Mouse (Mus musculus) forebrain, embryonic 14.5 days (tissue): ENCODE data around the gene Rgs6. TPM values are rescaled to one million over a fixed set of nuclear protein-coding genes. Genes with fewer than 3 reads are reported as not detected.

ENCODE experiments used
- ATAC-seq: fragments of 200-750 bp; cut with Nextera tagmentation; 2 replicates; pipeline ENCODE4 v1.8.0; 2017; ENCODE audit warnings: mild to moderate bottlenecking, moderate library complexity
- DNase-seq: peaks from one replicate; pipeline ENCODE4 v3.0.0-alpha.2; 2015; ENCODE audit warnings: low spot score
- H3K27ac ChIP-seq: fragments of 300-500 bp; sonication (generic); 2 replicates; pipeline ENCODE4 v1.5.1; 2014; ENCODE audit warnings: low read depth, mild to moderate bottlenecking, control low read depth, low read length, moderate library complexity
- H3K27me3 ChIP-seq: fragments of 300-500 bp; sonication (generic); replicated peaks from 2 replicates; pipeline ENCODE4 v1.6.1; 2014; ENCODE audit warnings: low read length, control low read depth, mixed read lengths; ENCODE audit not compliant: control insufficient read depth, insufficient read depth
- H3K36me3 ChIP-seq: fragments of 300-500 bp; sonication (generic); 2 replicates; pipeline ENCODE4 v1.6.1; 2014; ENCODE audit warnings: low read length, control low read depth; ENCODE audit not compliant: control insufficient read depth, insufficient read depth
- H3K4me1 ChIP-seq: fragments of 300-500 bp; sonication (generic); 2 replicates; pipeline ENCODE4 v1.6.1; 2014; ENCODE audit warnings: antibody characterized with exemption, low read length, control low read depth; ENCODE audit not compliant: control insufficient read depth, insufficient read depth
- H3K4me2 ChIP-seq: fragments of 300-500 bp; sonication (generic); 2 replicates; pipeline ENCODE4 v1.6.1; 2014; ENCODE audit warnings: mild to moderate bottlenecking, control low read depth, low read length
- H3K4me3 ChIP-seq: fragments of 300-500 bp; sonication (generic); 2 replicates; pipeline ENCODE4 v1.5.1; 2014; ENCODE audit warnings: low read depth, low read length, control low read depth
- H3K9ac ChIP-seq: fragments of 300-500 bp; sonication (generic); 2 replicates; pipeline ENCODE4 v1.6.1; 2014; ENCODE audit warnings: mild to moderate bottlenecking, low read length, control low read depth, moderate library complexity
- H3K9me3 ChIP-seq: fragments of 300-500 bp; sonication (generic); replicated peaks from 2 replicates; pipeline ENCODE4 v1.6.1; 2016; ENCODE audit warnings: low read length, control low read depth, mixed read lengths; ENCODE audit not compliant: control insufficient read depth
- WGBS: fragments of 180-500 bp; shearing (Covaris S2); extraction: QIAGEN DNeasy Blood & Tissue Kit; methylation state at CpG from one replicate; pipeline ENCODE4 v1.1.7; 2014; 5-methylcytosine and 5-hydroxymethylcytosine counted together
- polyA plus RNA-seq: library from polyadenylated mRNA; unstranded; fragments of >200 nt; fragmentation: Nextera tagmentation; extraction: Ambion mirVana; gene quantifications from 2 replicates; pipeline ENCODE4 v1.2.1, GENCODE M21; 2014

The Rgs6 gene
- polyA plus RNA-seq, 1 experiment from 2014 or later = 5.0 TPM

- WGBS = 2% methylated on average over 19 of the region's 19 CpGs
- Histone ChIP-seq H3K27me3 (peaks cover 23% of the 10 kb centered on the region), H3K9me3 (no peaks in the 10 kb centered on the region), H3K36me3 (no peaks in the 10 kb centered on the region), H3K4me2 (peak overlapping the region; percentile 93), H3K9ac (peak overlapping the region; percentile 65), H3K4me3 (peak overlapping the region; percentile 60), H3K27ac (no peak overlapping the region), H3K4me1 (peaks cover 6% of the 10 kb centered on the region; the same call in 1 of the 2 replicates)
- ATAC-seq (no peak), DNase-seq (peak; percentile 17)
These were observed 28.4 kb downstream of the Rgs6 start for GRCm38 (mm10) chr12:82616486-82616812.

- Histone ChIP-seq H3K4me3 (peak overlapping the region; percentile 60), H3K9me3 (no peaks in the 10 kb centered on the region), H3K27me3 (peaks cover 23% of the 10 kb centered on the region), H3K36me3 (no peaks in the 10 kb centered on the region), H3K27ac (peak overlapping the region; percentile 14; the same call in 1 of the 2 replicates), H3K9ac (peak overlapping the region; percentile 65), H3K4me2 (peak overlapping the region; percentile 93), H3K4me1 (peaks cover 6% of the 10 kb centered on the region; the same call in 1 of the 2 replicates)
- DNase-seq (peak; percentile 51), ATAC-seq (peak; percentile 85)
- WGBS = under 1% methylated on average over 78 of the region's 86 CpGs
These were observed 29.0 kb downstream of the Rgs6 start for GRCm38 (mm10) chr12:82616813-82617681.

- peak overlapping the region; percentile 93 for H3K4me2 ChIP-seq
- H3K4me3 ChIP-seq = peak overlapping the region; percentile 60
- H3K27me3 ChIP-seq = peaks cover 23% of the 10 kb centered on the region
- WGBS = 14% methylated on average over 20 of the region's 20 CpGs
- H3K27ac ChIP-seq = no peak overlapping the region
- peaks cover 6% of the 10 kb centered on the region; the same call in 1 of the 2 replicates for H3K4me1 ChIP-seq
- H3K9me3 ChIP-seq = no peaks in the 10 kb centered on the region
- H3K36me3 ChIP-seq = no peaks in the 10 kb centered on the region
- DNase-seq (no peak), ATAC-seq (0 out of 2 replicates have a peak, but pooled peaks have one; percentile 12)
- peak overlapping the region; percentile 65 for H3K9ac ChIP-seq
These were observed 29.7 kb downstream of the Rgs6 start for GRCm38 (mm10) chr12:82617682-82618370.

GRCm38 (mm10) chr12:82640441-82640840 is 52.3 kb downstream of the Rgs6 start:
- no peak for DNase-seq
- H3K36me3 ChIP-seq = no peaks in the 10 kb centered on the region
- no peak overlapping the region for H3K4me2 ChIP-seq
- ATAC-seq = no peak
- H3K9ac ChIP-seq = no peak overlapping the region
- WGBS = 96% methylated on average over 10 of the region's 10 CpGs
- H3K4me1 ChIP-seq = no peaks in the 10 kb centered on the region
- H3K27ac ChIP-seq = no peak overlapping the region
- H3K9me3 ChIP-seq = no peaks in the 10 kb centered on the region
- no peaks in the 10 kb centered on the region for H3K27me3 ChIP-seq
- H3K4me3 ChIP-seq = no peak overlapping the region

GRCm38 (mm10) chr12:82647876-82648275 is 59.8 kb downstream of the Rgs6 start:
- DNase-seq (no peak), ATAC-seq (no peak)
- Histone ChIP-seq H3K36me3 (no peaks in the 10 kb centered on the region), H3K4me2 (no peak overlapping the region), H3K9me3 (no peaks in the 10 kb centered on the region), H3K27me3 (no peaks in the 10 kb centered on the region), H3K27ac (no peak overlapping the region), H3K4me3 (no peak overlapping the region), H3K4me1 (no peaks in the 10 kb centered on the region), H3K9ac (no peak overlapping the region)
- 88% methylated on average over 4 of the region's 4 CpGs for WGBS

- DNase-seq (no peak), ATAC-seq (no peak)
- Histone ChIP-seq H3K9ac (no peak overlapping the region), H3K27me3 (no peaks in the 10 kb centered on the region), H3K4me2 (no peak overlapping the region), H3K4me1 (no peaks in the 10 kb centered on the region), H3K27ac (no peak overlapping the region), H3K9me3 (no peaks in the 10 kb centered on the region), H3K36me3 (no peaks in the 10 kb centered on the region), H3K4me3 (no peak overlapping the region)
- WGBS = 55% methylated on average over 5 of the region's 5 CpGs
These were observed 61.9 kb downstream of the Rgs6 start for GRCm38 (mm10) chr12:82649991-82650390.

- Histone ChIP-seq H3K27me3 (no peaks in the 10 kb centered on the region), H3K4me1 (no peaks in the 10 kb centered on the region), H3K36me3 (no peaks in the 10 kb centered on the region), H3K4me3 (no peak overlapping the region), H3K9ac (no peak overlapping the region), H3K4me2 (no peak overlapping the region), H3K9me3 (no peaks in the 10 kb centered on the region), H3K27ac (no peak overlapping the region)
- no peak for ATAC-seq
- WGBS = 72% methylated on average over 7 of the region's 7 CpGs
- DNase-seq = no peak
These were observed 76.5 kb downstream of the Rgs6 start for GRCm38 (mm10) chr12:82664598-82664997.

- H3K27ac ChIP-seq = no peak overlapping the region
- no peak for DNase-seq
- ATAC-seq = no peak
- 84% methylated on average over 3 of the region's 3 CpGs for WGBS
- H3K9ac ChIP-seq = no peak overlapping the region
- H3K9me3 ChIP-seq = no peaks in the 10 kb centered on the region
- H3K27me3 ChIP-seq = no peaks in the 10 kb centered on the region
- H3K4me1 ChIP-seq = no peaks in the 10 kb centered on the region
- no peak overlapping the region for H3K4me2 ChIP-seq
- no peak overlapping the region for H3K4me3 ChIP-seq
- H3K36me3 ChIP-seq = no peaks in the 10 kb centered on the region
These were observed 79.3 kb downstream of the Rgs6 start for GRCm38 (mm10) chr12:82667441-82667840.
